Mouse (Mus musculus) lung, adult 2 months (tissue): ENCODE measurements around the gene Elf1. TPM values are rescaled to one million over a fixed set of nuclear protein-coding genes. Genes with fewer than 3 reads are reported as not detected.
"Not testable (repeated sequence)": the region's sequence is repeated elsewhere in the genome, so short reads cannot be mapped to it uniquely, and the experiment has no call there.

Experiments
- DNase-seq: peaks from one replicate; pipeline ENCODE4 v3.0.0; 2022
- H3K4me1 ChIP-seq: fragments of 200-500 bp; 2 replicates; pipeline ENCODE4 v1.6.1; 2011; ENCODE audit warnings: low read length; ENCODE audit not compliant: control insufficient read depth, insufficient read depth
- H3K4me3 ChIP-seq: fragments of 200-500 bp; replicated peaks from 2 replicates; pipeline ENCODE3; 2011; ENCODE audit warnings: low read depth, mild to moderate bottlenecking, control low read depth, low read length; ENCODE audit errors: extremely low read depth
- CTCF ChIP-seq: fragments of 200-500 bp; IDR thresholded peaks from 2 replicates; pipeline ENCODE4 v1.5.1; 2011; ENCODE audit warnings: mild to moderate bottlenecking, low read length, control low read depth; ENCODE audit not compliant: insufficient read depth
- POLR2A ChIP-seq: fragments of 200-500 bp; IDR thresholded peaks from 2 replicates; pipeline ENCODE4 v1.6.1; 2011; ENCODE audit warnings: low read depth, mild to moderate bottlenecking, control low read depth, low read length, borderline replicate concordance; ENCODE audit errors: extremely low read depth
- WGBS: fragments of 180-500 bp; shearing (Covaris S2); methylation state at CpG from one replicate; pipeline ENCODE4 v1.1.7; 2018; 5-methylcytosine and 5-hydroxymethylcytosine counted together
- polyA plus RNA-seq: library from polyadenylated mRNA; depleted of rRNA; stranded (reverse); fragments of >200 nt; gene quantifications from 2 replicates; pipeline ENCODE4 v1.2.3, GENCODE M21; 2012

Gene Elf1
- polyA plus RNA-seq, 1 experiment = 20.9 TPM

DNA sequence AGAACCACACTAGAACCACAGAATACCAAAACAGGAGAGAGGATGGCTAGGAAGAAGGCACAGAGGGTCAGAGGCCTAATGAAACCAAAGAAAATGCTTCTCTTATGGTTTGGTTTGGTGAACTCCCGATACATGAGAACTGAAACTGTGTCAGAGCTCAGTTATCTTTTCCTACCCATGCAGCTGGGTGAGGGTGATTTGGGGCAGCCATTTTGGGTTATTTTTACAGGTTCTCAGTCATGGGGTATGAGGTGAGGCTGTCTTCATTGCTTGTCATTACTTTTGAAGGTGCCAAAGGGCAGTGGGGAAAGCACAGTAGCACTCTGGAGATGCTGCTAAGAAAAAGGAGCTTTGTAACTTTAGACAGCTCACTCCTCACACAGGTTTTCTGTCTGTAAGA lies 52.4 kb downstream of the Elf1 start:
- no peak overlapping the region for H3K4me3 ChIP-seq
- H3K4me1 ChIP-seq = peaks cover 39% of the 10 kb centered on the region
- WGBS = 44% methylated on average over 1 of the region's 1 CpGs
- no peak for DNase-seq
- TF ChIP-seq POLR2A = no peak
- no peak for TF ChIP-seq CTCF

DNA sequence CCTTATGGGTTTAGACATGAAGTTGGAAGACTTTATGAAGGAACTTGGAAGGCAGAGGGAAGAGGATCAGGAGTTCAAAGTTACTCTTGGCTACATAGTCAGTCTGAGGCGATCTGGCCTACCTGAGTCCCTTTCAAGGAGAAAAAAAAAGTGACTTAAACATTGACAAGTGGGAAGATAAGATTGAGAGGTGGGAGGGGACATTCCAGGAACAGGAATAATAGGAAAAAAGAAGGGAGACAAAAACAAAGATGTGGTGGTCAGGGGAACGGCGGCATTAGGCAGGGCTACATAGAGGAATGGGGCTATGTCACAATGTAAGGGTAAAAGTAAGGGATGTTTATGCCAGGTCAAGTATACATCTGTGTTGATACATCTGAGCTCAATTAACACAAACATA lies 53.2 kb downstream of the Elf1 start:
- H3K4me1 ChIP-seq = peaks cover 41% of the 10 kb centered on the region
- WGBS = 57% methylated on average over 3 of the region's 3 CpGs
- DNase-seq = no peak
- TF ChIP-seq POLR2A = no peak
- TF ChIP-seq CTCF = no peak
- H3K4me3 ChIP-seq = no peak overlapping the region

DNA sequence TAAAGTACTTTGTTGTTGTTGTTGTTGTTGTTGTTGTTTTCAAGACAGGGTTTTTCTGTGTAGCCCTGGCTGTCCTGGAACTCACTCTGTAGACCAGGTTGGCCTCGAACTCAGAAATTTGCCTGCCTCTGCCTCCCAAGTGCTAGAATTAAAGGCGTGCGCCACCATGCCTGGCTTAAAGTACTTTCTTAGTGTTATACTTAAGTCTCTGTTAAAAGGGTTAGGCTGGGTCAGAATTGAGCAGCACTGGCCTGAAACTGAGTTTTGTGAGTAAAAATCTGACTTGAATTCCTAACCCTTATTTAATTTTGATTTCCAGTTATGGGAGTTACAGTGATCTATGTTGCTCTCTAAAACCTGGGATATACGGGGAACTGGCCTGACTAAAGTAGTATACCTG lies 53.7 kb downstream of the Elf1 start:
- peaks cover 41% of the 10 kb centered on the region for H3K4me1 ChIP-seq
- 73% methylated on average over 4 of the region's 4 CpGs for WGBS
- DNase-seq = not testable (repeated sequence)

DNA sequence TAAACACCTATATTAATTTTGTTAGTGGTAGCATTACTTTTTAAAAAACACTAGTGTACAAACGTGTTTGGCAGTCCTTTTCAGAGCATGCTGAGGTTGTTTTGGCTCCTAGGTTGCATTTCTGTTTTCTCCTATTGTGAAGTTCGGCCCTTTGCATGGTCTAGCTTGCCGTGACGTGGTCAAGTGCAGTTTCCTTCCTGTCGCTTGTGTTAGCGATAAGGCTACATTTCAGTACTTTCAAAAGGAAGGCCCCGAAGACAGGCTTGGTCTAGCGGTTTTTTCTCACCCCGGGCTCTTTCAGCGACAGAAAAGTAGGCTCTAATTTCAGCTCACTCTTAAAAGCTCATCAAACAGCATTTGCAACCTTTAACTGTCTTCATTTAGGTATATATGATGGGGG lies 54.3 kb downstream of the Elf1 start:
- Histone ChIP-seq H3K4me1 (peaks cover 41% of the 10 kb centered on the region), H3K4me3 (peak overlapping the region; percentile 68)
- WGBS = 25% methylated on average over 10 of the region's 10 CpGs
- TF ChIP-seq POLR2A (0 out of 2 replicates have a peak, but pooled peaks have one; percentile 11), CTCF (no peak)
- DNase-seq = no peak

More for the DNA sequence above, 53.7 kb downstream of the Elf1 start:
- H3K4me3 ChIP-seq = not testable (repeated sequence)

DNA sequence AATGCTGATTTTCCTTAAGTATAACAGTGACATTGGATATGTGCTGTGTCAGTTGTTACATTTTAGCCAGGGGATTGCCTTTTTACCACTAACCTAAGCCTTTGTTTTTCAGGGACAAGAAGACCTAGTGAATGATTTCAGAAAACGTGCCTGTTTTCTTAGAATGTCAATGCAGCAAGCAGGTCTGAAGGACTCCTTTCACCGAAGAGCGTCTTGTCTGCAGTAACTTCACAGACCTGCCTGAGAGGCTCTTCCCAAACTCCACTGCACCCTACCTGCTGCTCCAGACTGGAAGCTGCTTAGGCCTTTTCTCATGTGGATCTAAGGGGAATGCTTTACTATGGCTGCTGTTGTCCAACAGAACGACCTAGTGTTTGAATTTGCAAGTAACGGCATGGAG lies 55.0 kb downstream of the Elf1 start:
- no peak for DNase-seq
- Histone ChIP-seq H3K4me3 (peak overlapping the region; percentile 34), H3K4me1 (peaks cover 41% of the 10 kb centered on the region)
- TF ChIP-seq CTCF (no peak), POLR2A (no peak)
- 50% methylated on average over 5 of the region's 5 CpGs for WGBS

DNA sequence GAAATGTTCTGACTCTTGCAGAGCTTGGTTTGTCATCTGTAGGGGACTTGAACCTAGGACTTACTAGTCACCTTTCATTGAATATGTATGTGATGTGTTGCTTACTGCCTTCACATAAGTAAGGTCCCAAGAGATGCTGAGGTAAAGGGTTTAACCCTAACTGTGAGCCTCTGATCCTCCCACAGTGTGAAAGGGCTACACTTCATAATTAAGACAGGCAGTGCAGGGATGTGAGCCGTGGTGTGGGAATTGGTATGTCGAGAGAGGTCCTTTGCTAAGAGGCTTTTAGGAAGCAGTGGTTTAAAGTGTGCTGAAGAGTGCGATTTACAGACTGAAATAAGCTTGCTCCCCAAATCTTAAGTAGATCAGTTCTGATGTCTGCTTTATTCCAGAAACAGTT lies 55.8 kb downstream of the Elf1 start:
- peak overlapping the region; percentile 39 for H3K4me3 ChIP-seq
- TF ChIP-seq CTCF (no peak), POLR2A (no peak)
- no peak for DNase-seq
- peaks cover 41% of the 10 kb centered on the region for H3K4me1 ChIP-seq
- 46% methylated on average over 3 of the region's 3 CpGs for WGBS

DNA sequence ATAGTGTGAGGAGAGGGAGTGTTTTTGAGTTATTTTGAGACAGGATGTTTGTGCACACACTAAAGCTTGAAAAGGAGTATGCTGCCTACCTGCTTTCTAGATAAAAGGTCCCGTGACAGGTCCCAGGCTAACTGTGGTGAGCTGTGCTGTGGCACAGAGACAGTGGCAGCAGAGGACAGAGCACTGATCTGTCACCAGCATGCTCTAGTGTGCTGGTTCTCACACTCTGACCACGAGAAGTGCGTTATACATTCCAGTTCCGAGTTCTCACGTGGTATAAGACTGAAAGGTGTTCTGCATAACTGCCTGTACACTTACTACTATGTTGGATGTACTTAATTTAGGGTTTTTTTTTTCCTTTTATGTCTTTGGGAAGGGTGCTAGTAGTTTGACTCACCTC lies 56.5 kb downstream of the Elf1 start:
- H3K4me3 ChIP-seq = no peak overlapping the region
- TF ChIP-seq POLR2A = no peak
- no peak for TF ChIP-seq CTCF
- H3K4me1 ChIP-seq = peaks cover 38% of the 10 kb centered on the region
- no peak for DNase-seq
- WGBS = 46% methylated on average over 5 of the region's 5 CpGs

DNA sequence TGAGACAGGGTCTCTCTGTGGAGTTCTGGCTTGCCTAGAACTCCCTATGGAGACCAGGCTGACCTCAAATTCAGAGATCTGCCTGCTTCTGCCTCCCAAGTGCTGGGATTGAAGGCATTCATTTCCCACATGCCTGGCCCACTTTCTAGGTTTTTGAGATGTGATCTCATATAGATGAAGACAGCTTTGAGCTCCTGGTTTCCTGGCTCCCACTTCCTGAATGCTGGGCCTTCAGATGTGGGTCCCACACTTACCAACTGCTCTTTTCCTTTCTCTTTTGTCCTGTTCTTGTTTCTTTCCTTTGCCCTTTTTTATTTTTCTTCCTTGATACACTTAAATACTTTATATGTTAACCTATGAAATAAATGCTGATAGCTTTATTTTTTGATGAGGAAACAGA lies 56.9 kb downstream of the Elf1 start:
- no peak overlapping the region for H3K4me3 ChIP-seq
- TF ChIP-seq POLR2A (no peak), CTCF (no peak)
- peaks cover 38% of the 10 kb centered on the region for H3K4me1 ChIP-seq
- DNase-seq = no peak

DNA sequence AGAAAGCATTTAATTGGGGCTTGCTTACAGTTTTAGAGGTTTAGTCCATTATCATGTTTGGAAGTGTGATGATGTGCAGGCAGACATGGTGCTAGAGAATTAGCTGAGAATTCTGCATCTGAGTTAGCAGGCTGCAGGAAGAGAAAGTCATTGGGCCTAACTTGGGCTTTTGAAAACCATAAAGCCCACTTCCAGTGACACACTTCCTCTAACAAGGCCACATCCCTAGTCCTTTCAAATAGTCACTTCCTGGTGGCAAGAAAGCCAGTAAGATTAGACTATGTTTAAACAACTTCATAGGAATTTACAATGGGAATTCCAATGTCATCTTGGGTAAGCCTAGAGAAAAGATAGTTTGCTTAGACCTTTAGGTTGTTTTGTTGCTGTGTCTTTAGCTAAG lies 60.6 kb downstream of the Elf1 start:
- TF ChIP-seq CTCF (no peak), POLR2A (no peak)
- Histone ChIP-seq H3K4me3 (no peak overlapping the region), H3K4me1 (peaks cover 12% of the 10 kb centered on the region)
- no peak for DNase-seq

DNA sequence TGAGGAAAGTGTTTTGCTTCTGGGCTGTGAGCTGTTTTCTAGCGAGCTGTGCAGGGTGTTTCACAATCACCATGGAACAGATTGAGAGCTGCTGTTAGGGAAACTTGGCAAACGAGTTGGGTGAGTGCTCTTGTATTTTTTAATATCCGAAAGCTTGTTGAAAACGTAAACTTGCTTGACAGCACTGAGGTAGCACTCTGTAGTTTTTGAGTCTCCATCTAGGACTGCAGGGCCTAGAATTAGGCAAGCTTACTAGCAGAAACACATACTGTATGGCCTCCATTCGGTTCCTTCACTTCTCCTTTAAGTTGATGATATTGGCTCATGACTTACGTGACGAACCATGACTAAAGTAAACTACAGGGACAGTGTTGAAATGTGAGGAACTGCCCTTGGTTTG lies 68.3 kb downstream of the Elf1 start:
- 35% methylated on average over 7 of the region's 7 CpGs for WGBS
- TF ChIP-seq POLR2A (no peak), CTCF (no peak)
- no peak for DNase-seq
- peaks cover 13% of the 10 kb centered on the region for H3K4me1 ChIP-seq
- H3K4me3 ChIP-seq = peak overlapping the region; percentile 42

DNA sequence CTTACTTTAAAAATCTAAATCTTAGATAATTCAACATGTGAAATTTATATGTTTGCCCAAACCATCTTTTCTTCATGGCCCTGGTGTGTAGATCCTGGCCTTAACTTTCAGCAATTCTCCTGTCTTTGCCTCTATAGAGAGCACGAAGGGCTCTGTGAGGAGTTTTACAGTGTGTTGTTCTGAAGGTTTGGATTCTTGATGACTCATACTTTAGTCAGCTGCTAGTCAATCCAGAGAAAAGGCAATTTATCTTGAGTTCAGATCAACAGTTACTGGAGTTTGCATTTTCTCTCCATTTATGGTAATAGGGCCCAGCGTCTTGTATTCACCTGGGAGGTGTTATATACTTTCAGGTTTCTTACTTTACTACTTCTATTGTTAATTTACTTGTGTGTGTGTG lies 70.9 kb downstream of the Elf1 start:
- peaks cover 11% of the 10 kb centered on the region for H3K4me1 ChIP-seq

More for the DNA sequence above, 70.9 kb downstream of the Elf1 start:
- no peak for DNase-seq
- TF ChIP-seq CTCF = no peak
- TF ChIP-seq POLR2A = no peak
- no peak overlapping the region for H3K4me3 ChIP-seq
- 63% methylated on average over 2 of the region's 2 CpGs for WGBS
